Mouse (Mus musculus): Measurements from ENCODE around the gene Raf1.
"Not testable (repeated sequence)": the region's sequence is repeated elsewhere in the genome, so short reads cannot be mapped to it uniquely, and the experiment has no call there.

The Raf1 gene

DNA sequence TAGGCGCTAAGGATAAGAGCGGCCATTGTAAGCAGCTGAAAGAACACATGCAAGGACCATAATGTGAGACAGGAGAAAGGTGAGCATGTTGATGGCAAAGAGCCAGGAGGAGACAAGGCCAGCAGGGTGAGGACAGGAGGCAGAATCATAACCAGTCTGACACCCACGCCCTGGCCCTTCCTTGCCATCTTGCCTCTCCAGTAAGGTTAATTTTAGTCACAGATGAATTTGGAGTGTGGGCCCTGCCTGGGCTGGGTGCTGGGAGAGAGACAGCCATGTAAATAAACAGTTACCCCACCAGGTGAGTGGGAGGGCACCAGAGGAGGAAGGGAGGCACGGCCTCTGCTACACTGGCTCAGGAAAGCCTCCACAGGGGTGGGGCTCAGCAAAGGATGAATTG lies 4.6 kb upstream of the Raf1 start:
- no peak for DNase-seq (ENCODE audit: low spot score)

- no peak for DNase-seq (ENCODE audit: low spot score)
Measured at GRCm38 (mm10) chr6:115678012-115678411, 1.6 kb upstream of the Raf1 start.

DNA sequence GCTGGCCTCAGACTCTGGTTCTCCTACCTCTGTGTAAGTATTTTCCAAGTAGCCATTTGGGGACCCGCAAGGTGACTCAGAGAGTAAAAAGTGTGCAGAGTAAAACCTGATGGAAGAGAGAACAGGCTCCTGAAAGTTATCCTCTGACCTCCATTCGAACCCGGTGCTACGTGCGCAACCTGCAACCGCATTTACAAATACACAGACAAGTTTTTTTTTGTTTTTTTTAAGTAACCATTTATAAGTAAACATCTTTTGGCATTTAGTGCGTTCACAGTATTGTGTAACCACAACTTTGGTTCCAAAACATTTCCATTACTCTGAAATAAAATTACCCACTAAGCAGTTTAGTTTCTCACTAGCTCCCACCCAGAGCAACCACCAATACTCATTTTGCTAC lies 1.0 kb upstream of the Raf1 start:
- DNase-seq (ENCODE audit: low spot score), result no peak

DNA sequence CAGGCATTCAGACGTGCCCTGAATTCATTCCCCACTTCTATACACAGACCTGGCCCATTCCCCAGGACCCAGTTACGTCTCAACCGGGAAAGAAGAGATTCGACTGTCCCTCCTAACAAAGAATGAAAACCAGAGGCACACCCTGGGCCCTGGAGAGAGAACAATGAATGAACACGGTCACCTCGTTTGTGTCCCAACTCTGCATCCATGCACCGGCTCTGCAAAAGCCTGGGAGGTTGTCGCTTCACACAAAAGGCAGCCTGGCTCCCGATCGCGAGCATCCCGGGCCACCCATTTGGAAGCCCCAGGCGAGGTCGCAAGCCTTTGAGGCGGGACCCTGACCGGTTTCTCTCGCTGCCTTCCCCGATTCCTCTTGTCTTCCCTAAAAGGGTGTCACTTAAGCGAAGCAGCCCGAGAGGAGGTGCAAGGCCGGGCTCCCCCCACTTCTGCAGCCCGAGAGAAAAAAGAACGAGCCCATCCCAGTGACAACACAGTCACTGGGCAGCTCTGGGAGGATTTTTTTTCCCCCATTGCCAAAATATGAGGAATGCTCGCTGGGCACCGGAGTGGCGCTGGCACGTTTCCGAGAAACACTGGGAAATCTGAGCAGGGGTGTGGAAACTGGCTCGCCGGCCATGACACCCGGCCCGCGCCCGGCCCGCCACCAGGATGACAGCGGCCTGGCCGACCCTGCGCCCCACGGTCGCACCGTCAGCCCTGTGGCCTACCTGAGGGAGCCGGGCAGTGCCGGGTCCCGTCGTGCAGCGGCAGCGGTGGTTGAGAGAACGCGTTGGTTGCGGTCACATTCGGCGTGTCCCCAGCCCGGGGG lies 713 bp downstream of the Raf1 start:
- DNase-seq (ENCODE audit: low spot score), result peak; percentile 56

GRCm38 (mm10) chr6:115675166-115675507 lies 1.3 kb downstream of the Raf1 start:
- DNase-seq (ENCODE audit: low spot score), result no peak

DNA sequence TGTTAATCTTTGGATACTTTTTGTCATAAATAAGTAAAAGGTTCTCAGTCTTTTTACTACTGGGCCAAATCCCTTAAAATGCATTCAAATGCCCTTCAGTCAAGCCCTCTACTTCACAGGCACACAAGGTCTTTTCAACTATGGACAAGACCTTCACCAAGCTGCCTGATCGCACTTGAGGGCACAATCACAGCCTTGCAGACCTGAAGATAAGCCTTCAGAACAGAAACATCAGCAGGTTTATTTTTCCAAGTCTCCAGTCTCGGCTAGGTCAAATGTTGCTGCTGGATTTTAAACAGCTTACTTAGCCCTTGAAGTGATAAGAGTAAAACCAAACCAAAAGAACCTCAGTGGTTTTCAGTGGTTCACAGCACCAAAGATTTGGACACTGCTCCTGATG lies 2.1 kb downstream of the Raf1 start:
- no peak for DNase-seq (ENCODE audit: low spot score)

DNA sequence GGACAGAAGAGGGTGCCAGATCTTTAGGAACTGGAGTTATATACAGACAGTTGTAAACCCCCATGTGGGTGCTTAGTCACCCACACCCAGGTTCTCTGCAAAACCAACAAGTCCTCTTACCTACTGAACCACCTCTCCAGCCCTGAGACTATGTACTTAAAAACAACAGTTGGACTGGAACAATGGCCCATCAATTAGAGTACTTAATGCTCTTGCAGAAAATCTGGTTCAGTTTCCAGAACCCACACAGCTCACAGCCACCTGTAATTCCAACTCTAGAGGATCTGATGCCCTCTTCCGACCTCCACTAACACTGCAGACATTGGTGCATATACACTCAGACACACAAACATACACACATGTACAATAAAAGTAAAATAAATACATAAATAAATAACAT lies 3.7 kb downstream of the Raf1 start:
- DNase-seq (ENCODE audit: low spot score), result no peak

DNA sequence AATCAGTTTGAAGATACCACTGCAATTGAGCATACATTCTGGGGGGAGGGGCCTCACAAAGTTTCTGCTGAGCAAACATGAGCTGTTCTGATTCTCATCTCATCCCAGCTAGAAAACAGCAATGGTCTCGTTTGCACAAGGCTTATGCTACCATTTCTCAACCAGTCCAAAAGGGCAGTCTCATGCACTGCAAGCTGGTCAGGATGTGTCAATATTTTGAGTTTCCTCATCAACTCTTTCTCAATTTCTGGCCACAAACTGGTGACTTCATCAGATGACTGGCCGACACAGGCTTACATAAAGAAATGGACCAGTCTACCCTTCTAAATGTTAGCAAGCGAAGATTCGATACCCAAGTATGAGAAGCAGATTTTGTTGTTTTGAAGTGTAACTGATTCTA lies 9.8 kb downstream of the Raf1 start:
- no peak for DNase-seq (ENCODE audit: low spot score)

DNA sequence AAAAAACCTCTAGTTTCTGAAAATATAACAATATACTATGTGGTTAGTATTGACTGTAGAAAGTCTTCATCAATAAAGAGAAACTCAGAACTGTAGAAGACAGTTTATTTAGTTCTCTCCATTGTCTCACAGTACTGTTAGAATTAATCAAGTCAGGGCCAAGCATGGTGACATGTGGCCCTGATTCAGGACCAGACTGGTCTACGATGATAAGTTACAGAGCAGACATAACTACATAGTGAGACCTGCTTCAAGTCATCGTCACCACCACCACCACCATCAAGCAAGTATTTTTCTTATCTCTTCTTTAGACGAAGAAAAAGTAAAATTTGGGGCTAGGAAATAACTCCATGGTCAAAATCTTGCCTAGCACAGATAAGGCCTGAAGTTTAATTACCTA lies 12.2 kb downstream of the Raf1 start:
- DNase-seq (ENCODE audit: low spot score), result no peak

- DNase-seq (ENCODE audit: low spot score), result no peak
Measured at GRCm38 (mm10) chr6:115658802-115659201, 17.6 kb downstream of the Raf1 start.

GRCm38 (mm10) chr6:115653939-115654338 lies 22.5 kb downstream of the Raf1 start:
- DNase-seq (ENCODE audit: low spot score), result no peak

GRCm38 (mm10) chr6:115651719-115652118 lies 24.7 kb downstream of the Raf1 start:
- DNase-seq (ENCODE audit: low spot score), result no peak

DNA sequence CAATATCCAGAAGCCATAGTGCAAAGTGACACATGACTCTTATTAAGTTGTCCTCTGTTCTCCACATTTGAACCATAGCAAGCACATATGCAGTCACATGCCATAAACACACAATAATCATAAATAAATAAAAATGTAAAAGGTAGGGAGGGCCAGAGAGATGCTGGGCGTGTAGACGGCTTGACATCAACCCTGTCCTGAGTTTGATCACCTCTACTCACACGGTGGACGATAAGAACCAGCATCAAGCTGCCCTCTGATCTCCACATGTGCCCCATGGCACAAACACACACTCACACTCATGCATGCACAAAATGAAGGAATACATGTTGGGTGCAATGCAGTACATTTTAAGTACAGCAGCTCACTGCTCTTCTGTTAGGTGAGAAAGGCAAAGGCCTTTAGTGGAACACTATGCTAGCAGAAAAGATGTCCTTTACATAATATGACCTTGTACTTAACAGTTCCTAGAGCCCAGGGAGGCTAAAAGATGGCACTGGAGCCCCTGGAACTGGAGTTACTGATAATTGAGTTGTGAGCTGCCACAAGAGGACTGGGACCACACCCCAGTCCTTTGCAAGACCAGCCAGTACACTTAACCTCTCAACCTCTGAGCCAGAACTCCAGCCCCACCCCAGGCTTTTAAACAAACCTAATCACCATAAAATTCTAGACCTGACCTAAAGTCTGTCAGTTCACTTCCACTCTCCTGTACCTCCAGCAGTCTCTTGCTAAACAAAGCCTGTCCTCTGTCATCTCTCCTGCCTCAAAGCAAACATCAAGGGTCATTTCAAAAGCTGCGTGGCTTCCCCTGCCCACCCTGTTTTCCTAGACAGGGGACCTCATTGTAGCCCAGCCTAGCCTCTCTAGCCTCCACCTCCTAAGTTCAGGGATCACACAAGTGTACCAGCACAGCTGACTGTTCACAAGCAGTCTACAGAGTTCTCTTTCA lies 25.7 kb downstream of the Raf1 start:
- no peak for DNase-seq (ENCODE audit: low spot score)

DNA sequence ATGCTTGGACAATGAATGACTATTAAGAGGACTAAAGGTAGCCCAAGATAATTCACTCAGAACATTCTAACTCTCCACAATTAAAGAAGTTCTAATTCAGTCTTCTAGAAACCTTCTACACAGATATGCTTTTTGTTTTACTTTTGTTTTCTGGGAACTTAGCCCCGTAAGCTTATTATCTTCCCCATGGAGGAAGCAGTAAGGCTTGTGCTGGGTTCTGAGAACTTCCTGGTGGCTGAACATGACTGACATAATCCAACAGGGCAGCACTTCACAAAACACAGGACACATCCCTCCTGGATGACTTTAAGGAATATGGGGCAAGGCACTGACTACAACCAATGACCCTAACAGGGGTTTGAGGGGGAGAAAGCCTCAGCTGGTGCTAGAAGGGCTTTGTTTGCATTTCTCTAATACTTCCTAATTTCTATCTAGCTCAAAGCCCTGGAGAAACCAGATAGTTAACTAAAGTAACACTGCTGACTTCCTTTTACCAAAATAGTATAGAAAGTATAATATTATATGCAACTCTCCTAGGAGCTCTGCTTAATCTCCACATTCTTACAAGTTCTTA lies 26.6 kb downstream of the Raf1 start:
- no peak for DNase-seq (ENCODE audit: low spot score)

DNA sequence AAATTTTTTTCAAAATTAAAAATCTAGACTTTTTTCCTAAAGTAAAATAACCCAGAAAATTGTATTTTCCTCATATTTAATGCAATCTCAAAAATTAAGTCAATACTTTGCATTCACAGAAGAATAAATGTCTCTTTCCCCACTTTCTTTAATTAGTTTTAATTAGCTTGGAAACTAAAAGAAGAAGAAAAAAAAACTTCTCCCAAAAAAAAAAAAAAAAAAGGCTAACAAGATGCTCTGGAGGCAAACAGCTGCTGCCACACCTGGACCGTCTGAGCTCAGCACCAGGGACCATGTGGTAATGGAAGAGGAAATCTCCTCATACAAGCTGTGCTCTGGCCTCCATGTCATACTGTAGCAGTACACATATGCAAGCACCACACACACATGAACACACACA lies 33.1 kb downstream of the Raf1 start:
- DNase-seq (ENCODE audit: low spot score), result no peak

- DNase-seq (ENCODE audit: low spot score), result not testable (repeated sequence)
Measured at GRCm38 (mm10) chr6:115638188-115638587, 38.2 kb downstream of the Raf1 start.

DNA sequence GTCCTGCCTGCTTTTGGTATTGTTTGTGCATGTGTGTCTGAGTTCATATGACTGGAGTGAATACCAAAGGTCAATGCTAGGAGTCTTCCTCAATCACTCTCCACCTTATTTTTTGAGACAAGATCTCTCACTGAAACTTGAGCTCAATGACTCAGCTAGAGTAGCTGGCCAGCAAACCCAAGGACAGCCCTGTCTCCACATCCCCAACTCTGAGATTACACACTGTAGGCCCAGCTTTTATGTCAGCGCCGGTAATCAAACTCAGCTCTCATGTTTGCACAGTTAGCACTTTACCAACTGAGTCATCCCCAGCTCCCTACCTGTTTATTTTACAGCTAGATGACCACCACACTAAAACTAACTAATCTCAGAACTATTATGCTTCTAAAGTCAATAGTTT lies 42.4 kb downstream of the Raf1 start:
- no peak for DNase-seq (ENCODE audit: low spot score)

- no peak for DNase-seq (ENCODE audit: low spot score)
Measured at GRCm38 (mm10) chr6:115631056-115631795, 45.2 kb downstream of the Raf1 start.

DNA sequence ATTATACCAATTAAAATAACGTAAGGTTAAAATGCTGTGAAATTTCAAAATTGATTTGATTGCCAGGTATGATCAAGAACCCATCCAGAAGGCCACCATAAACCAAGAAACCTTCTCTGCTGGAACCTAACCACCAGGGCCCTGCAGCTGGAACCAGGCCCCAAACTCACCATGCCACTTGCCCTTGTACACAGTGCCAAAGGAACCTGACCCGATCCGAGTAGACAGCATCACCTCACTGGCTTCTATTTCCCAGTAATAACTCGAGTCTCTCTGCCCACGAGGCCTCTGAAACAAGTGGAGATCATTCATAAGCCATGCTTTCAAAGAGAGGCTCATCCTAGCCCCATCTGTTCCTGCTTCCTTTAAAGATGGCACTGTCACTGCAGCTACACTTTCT lies 50.3 kb downstream of the Raf1 start:
- DNase-seq (ENCODE audit: low spot score), result no peak

- no peak for DNase-seq (ENCODE audit: low spot score)
Measured at GRCm38 (mm10) chr6:115620942-115621341, 55.5 kb downstream of the Raf1 start.

DNA sequence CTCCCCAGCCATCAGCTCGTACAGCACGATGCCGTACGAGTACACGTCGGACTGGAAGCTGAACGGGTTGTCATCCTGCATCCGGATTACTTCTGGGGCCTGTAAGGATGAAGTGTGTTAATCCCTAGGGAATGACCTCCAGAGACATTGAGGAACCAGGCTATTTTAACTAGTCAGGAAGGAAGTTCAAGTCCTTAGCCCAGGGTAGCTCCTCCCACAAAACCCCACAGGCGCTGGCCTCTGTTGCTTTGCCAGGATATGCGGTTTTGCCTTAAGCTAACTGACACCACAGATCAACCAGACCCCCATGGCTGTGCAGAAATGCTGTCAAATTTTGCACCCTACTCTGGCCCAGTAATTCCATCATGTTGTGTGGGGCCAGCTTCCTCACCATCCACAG lies 56.6 kb downstream of the Raf1 start:
- DNase-seq (ENCODE audit: low spot score), result no peak

GRCm38 (mm10) chr6:115615983-115616382 lies 60.5 kb downstream of the Raf1 start:
- DNase-seq (ENCODE audit: low spot score), result no peak
